Mouse (Mus musculus) neural tube, embryonic 13.5 days (tissue): Measurements from ENCODE around the gene Wsb1. TPM values are rescaled to one million over a fixed set of nuclear protein-coding genes. Genes with fewer than 3 reads are reported as not detected.

Experiments
- ATAC-seq: fragments of 200-750 bp; cut with Nextera tagmentation; 2 replicates; pipeline ENCODE4 v1.8.0; 2017; ENCODE audit warnings: low read depth, mild to moderate bottlenecking, moderate TSS enrichment, moderate library complexity
- H3K27ac ChIP-seq: fragments of 300-500 bp; sonication (generic); replicated peaks from 2 replicates; pipeline ENCODE4 v1.5.1; 2015; ENCODE audit warnings: moderate library complexity, mild to moderate bottlenecking, inconsistent platforms
- H3K27me3 ChIP-seq: fragments of 300-500 bp; sonication (generic); 2 replicates; pipeline ENCODE4 v1.6.1; 2015; ENCODE audit warnings: mild to moderate bottlenecking, inconsistent platforms
- H3K36me3 ChIP-seq: fragments of 300-500 bp; sonication (generic); 2 replicates; pipeline ENCODE4 v1.6.1; 2015; ENCODE audit warnings: mild to moderate bottlenecking, inconsistent platforms
- H3K4me1 ChIP-seq: fragments of 300-500 bp; sonication (generic); replicated peaks from 2 replicates; pipeline ENCODE4 v1.6.1; 2015; ENCODE audit warnings: inconsistent platforms
- H3K4me2 ChIP-seq: fragments of 300-500 bp; sonication (generic); 2 replicates; pipeline ENCODE4 v1.6.1; 2015; ENCODE audit warnings: inconsistent platforms, mild to moderate bottlenecking, moderate library complexity
- H3K4me3 ChIP-seq: fragments of 300-500 bp; sonication (generic); 2 replicates; pipeline ENCODE4 v1.5.1; 2015; ENCODE audit warnings: mild to moderate bottlenecking, inconsistent platforms
- H3K9ac ChIP-seq: fragments of 300-500 bp; sonication (generic); 2 replicates; pipeline ENCODE4 v1.6.1; 2015; ENCODE audit warnings: moderate library complexity, mild to moderate bottlenecking, inconsistent platforms
- H3K9me3 ChIP-seq: fragments of 300-500 bp; sonication (generic); 2 replicates; pipeline ENCODE4 v1.6.1; 2016; ENCODE audit warnings: inconsistent platforms
- WGBS: fragments of 180-500 bp; shearing (Covaris S2); methylation state at CpG from one replicate; pipeline ENCODE4 v1.1.7; 2015; 5-methylcytosine and 5-hydroxymethylcytosine counted together
- polyA plus RNA-seq: library from polyadenylated mRNA; unstranded; fragments of >200 nt; fragmentation: Nextera tagmentation; extraction: Ambion mirVana; gene quantifications from 2 replicates; pipeline ENCODE4 v1.2.1, GENCODE M21; 2015

Gene Wsb1
- polyA plus RNA-seq, 1 experiment from 2014 or later, result 492 TPM

DNA sequence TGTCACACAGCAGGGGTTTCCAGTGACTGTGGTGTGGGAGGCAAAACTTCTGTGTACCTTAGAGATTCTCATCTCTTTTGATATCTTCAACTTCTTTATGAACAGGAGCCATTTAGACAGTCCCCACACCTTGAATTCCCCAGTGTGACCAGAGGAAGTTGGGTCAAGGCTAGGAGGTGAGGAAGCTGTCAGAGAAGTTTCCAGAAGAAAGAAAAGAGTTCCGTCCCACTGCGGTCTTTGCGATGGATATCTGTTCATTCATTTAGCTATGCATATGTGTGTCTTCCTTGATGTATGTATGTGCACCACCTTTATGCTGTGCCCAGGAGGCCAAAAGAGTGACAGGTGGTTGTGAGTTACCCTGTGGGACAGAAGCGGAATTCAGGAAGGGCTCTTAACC is 46.0 kb downstream of the Wsb1 start:
- Histone ChIP-seq H3K9ac (no peak overlapping the region), H3K9me3 (no peaks in the 10 kb centered on the region), H3K27ac (no peak overlapping the region), H3K36me3 (no peaks in the 10 kb centered on the region), H3K4me2 (no peak overlapping the region), H3K4me1 (no peaks in the 10 kb centered on the region), H3K27me3 (no peaks in the 10 kb centered on the region), H3K4me3 (no peak overlapping the region)
- WGBS, result 94% methylated on average over 4 of the region's 4 CpGs
- no peak for ATAC-seq

- no peak for ATAC-seq
- Histone ChIP-seq H3K4me1 (no peaks in the 10 kb centered on the region), H3K27ac (no peak overlapping the region), H3K4me3 (no peak overlapping the region), H3K9me3 (no peaks in the 10 kb centered on the region), H3K4me2 (no peak overlapping the region), H3K36me3 (no peaks in the 10 kb centered on the region), H3K9ac (no peak overlapping the region), H3K27me3 (no peaks in the 10 kb centered on the region)
- 84% methylated on average over 10 of the region's 10 CpGs for WGBS
These were observed 46.8 kb downstream of the Wsb1 start for GRCm38 (mm10) chr11:79207691-79208090.

- Histone ChIP-seq H3K27ac (no peak overlapping the region), H3K4me2 (no peak overlapping the region), H3K9ac (no peak overlapping the region), H3K36me3 (no peaks in the 10 kb centered on the region), H3K27me3 (no peaks in the 10 kb centered on the region), H3K9me3 (no peaks in the 10 kb centered on the region), H3K4me1 (0 out of 2 replicates have a peak, but pooled peaks cover 5% of the 10 kb centered on the region), H3K4me3 (no peak overlapping the region)
- ATAC-seq, result no peak
- WGBS, result 76% methylated on average over 3 of the region's 3 CpGs
These were observed 50.0 kb downstream of the Wsb1 start for GRCm38 (mm10) chr11:79204444-79204843.

- Histone ChIP-seq H3K9me3 (no peaks in the 10 kb centered on the region), H3K9ac (no peak overlapping the region), H3K27me3 (no peaks in the 10 kb centered on the region), H3K4me1 (0 out of 2 replicates have a peak, but pooled peaks cover 5% of the 10 kb centered on the region), H3K27ac (no peak overlapping the region), H3K36me3 (no peaks in the 10 kb centered on the region), H3K4me3 (no peak overlapping the region), H3K4me2 (no peak overlapping the region)
- 52% methylated on average over 7 of the region's 7 CpGs for WGBS
- no peak for ATAC-seq
These were observed 54.0 kb downstream of the Wsb1 start for GRCm38 (mm10) chr11:79200502-79200901.

DNA sequence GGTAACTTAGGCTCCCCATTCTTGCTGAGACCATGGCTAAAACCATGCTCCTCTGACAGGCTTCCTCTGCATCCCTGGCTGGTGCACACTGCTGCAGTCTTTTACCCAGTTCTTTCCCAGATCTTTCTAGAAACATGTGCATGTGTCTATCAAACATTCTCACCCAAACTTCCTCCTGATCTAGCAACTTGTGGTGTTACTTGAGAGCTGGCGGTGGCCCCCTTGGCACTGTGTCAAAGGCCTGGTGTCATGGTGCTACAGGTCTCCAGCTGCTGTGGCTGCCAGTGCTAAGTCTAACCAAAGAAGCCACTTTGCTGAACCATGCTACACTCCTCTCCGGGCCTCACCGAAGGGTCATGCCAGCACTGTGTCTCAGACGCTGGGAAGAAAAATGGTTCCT is 55.9 kb downstream of the Wsb1 start:
- WGBS, result 91% methylated on average over 4 of the region's 4 CpGs
- H3K27me3 ChIP-seq, result no peaks in the 10 kb centered on the region
- no peak overlapping the region for H3K4me3 ChIP-seq
- 0 out of 2 replicates have a peak, but pooled peaks cover 5% of the 10 kb centered on the region for H3K4me1 ChIP-seq
- no peak overlapping the region for H3K27ac ChIP-seq
- no peak for ATAC-seq
- H3K9me3 ChIP-seq, result no peaks in the 10 kb centered on the region
- H3K9ac ChIP-seq, result no peak overlapping the region
- no peaks in the 10 kb centered on the region for H3K36me3 ChIP-seq
- H3K4me2 ChIP-seq, result no peak overlapping the region

GRCm38 (mm10) chr11:79197846-79198235 is 56.6 kb downstream of the Wsb1 start:
- H3K27ac ChIP-seq, result no peak overlapping the region
- no peaks in the 10 kb centered on the region for H3K36me3 ChIP-seq
- no peak overlapping the region for H3K4me2 ChIP-seq
- 79% methylated on average over 6 of the region's 6 CpGs for WGBS
- no peaks in the 10 kb centered on the region for H3K27me3 ChIP-seq
- no peak overlapping the region for H3K4me3 ChIP-seq
- no peak for ATAC-seq
- H3K9me3 ChIP-seq, result no peaks in the 10 kb centered on the region
- 0 out of 2 replicates have a peak, but pooled peaks cover 5% of the 10 kb centered on the region for H3K4me1 ChIP-seq
- H3K9ac ChIP-seq, result no peak overlapping the region

DNA sequence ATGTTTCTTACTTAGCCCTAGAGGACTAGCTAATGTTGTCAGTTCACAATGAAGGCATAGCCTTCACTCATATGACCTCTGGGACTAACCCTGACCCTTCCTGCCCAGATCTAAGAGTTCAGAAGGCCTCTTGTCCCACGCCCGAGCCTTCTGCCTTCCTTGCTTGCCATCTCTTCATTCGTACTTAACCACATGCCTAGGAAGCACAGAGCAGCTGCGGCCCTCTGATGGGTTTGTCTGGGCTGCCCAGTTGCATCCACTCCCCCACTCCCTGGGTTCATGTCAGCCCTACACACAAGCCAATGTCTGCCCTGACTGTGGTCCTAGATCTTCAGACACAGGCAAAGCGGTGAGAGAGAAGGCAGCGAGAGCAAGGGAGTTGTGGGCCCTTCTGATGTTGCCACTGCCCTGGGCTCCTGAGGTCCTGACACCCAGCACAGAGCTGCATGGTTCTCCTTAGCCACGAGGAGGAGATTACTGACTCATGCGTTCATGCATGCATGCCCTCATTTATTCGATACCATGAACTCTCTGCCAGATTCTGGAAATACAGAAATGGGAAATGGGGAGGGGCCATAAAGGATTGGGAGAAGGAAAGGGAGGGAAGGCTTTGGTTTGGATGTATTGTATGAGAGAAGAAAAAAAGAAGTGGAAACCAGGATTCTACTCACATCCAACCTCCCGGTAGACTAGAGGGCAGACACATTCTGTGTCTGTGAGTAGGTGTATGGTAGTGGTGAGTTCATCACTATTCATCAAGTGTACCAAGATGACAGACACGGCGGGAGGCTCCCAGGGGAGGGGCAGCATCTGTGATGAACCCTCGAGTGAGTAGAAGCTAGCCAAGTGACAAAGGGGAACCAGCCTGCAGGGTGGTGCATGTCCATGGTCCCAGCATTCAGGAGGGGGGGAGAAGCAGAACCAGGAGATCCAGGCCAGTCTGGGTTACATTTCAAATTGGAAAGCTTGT is 57.3 kb downstream of the Wsb1 start:
- H3K4me2 ChIP-seq, result no peak overlapping the region
- no peak for ATAC-seq
- H3K4me1 ChIP-seq, result 0 out of 2 replicates have a peak, but pooled peaks cover 5% of the 10 kb centered on the region
- H3K27ac ChIP-seq, result no peak overlapping the region
- no peak overlapping the region for H3K4me3 ChIP-seq
- H3K36me3 ChIP-seq, result no peaks in the 10 kb centered on the region
- H3K9me3 ChIP-seq, result no peaks in the 10 kb centered on the region
- no peak overlapping the region for H3K9ac ChIP-seq
- H3K27me3 ChIP-seq, result no peaks in the 10 kb centered on the region
- 75% methylated on average over 13 of the region's 13 CpGs for WGBS

DNA sequence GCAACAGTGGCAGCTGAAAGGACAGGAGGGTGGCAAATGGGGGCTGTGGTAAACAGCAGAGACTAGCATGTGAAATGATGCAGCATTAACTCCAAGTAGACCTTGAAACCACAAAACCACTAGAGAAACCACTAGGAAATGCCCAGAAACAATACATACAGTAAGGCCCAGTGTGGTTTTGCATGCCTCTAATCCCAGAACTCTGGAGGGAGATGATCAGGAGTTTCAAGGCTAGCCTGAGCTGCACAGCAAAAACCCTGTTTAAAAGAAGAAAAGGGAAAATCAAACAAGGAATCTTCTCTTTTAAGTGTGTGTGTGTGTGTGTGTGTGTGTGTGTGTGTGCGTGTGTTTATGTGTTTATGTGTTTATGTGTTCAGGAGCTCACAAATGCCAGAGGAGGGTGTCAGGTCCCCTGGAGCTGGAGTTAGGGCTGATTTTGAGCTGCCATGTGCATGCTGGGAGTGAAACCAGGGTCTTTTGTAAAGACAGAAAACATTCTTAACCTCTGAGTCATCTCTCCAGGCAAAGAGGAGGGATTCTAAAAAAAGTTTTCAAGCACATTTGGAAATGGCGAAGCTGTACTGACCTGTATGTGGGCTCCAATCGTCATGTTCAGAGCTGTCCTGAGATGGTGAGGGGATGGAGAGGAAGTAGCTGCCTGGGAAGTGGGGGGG is 58.1 kb downstream of the Wsb1 start:
- Histone ChIP-seq H3K9ac (no peak overlapping the region), H3K4me2 (no peak overlapping the region), H3K4me3 (no peak overlapping the region), H3K4me1 (0 out of 2 replicates have a peak, but pooled peaks cover 5% of the 10 kb centered on the region), H3K27ac (no peak overlapping the region), H3K36me3 (no peaks in the 10 kb centered on the region), H3K27me3 (no peaks in the 10 kb centered on the region), H3K9me3 (no peaks in the 10 kb centered on the region)
- no peak for ATAC-seq
- whole genome bisulfite sequencing, result 72% methylated on average over 3 of the region's 3 CpGs

DNA sequence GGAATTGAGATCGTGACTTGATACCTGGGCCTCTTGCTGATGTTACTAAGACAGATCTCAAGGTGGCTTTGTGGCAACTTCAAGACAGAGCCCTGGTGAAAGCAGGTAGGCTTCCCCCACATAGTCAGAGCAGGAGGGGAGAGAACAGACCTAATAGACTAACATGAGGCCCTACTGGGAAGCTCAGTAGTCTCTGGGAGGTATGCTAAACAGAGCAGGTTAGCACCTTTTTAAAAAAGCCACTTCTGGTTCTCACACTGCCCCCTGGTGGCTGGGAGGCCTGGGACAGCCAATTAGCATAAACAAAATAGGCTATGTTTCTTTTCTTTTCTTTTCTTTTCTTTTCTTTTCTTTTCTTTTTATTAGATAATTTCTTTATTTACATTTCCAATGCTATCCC is 62.3 kb downstream of the Wsb1 start:
- 94% methylated on average over 1 of the region's 1 CpGs for WGBS
- H3K27me3 ChIP-seq, result no peaks in the 10 kb centered on the region
- no peaks in the 10 kb centered on the region for H3K36me3 ChIP-seq
- H3K27ac ChIP-seq, result no peak overlapping the region
- no peak overlapping the region for H3K4me2 ChIP-seq
- ATAC-seq, result no peak
- no peaks in the 10 kb centered on the region for H3K4me1 ChIP-seq
- H3K4me3 ChIP-seq, result no peak overlapping the region
- no peak overlapping the region for H3K9ac ChIP-seq
- H3K9me3 ChIP-seq, result no peaks in the 10 kb centered on the region

DNA sequence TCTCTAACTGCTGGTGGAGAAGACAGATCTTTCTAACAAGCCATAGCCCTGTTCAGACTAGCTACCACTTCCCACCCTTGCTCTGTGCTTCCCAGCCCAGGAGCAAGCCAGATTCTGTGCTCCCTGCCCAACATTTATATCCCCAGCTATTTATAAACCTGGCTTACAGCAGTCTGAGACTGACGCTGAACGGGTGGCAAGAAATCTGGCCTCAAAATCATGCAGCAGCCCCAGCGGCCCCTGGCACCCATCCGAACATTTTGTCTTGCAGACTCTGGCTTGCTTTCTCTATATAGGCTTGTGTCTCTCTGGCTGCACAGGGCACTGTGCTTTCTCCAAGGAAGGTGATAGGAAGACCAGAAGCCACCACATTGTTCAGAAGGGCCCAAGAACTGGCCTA is 63.3 kb downstream of the Wsb1 start:
- 92% methylated on average over 4 of the region's 4 CpGs for WGBS
- Histone ChIP-seq H3K9me3 (no peaks in the 10 kb centered on the region), H3K4me1 (no peaks in the 10 kb centered on the region), H3K4me2 (no peak overlapping the region), H3K9ac (no peak overlapping the region), H3K4me3 (no peak overlapping the region), H3K27me3 (no peaks in the 10 kb centered on the region), H3K36me3 (no peaks in the 10 kb centered on the region), H3K27ac (no peak overlapping the region)
- no peak for ATAC-seq

DNA sequence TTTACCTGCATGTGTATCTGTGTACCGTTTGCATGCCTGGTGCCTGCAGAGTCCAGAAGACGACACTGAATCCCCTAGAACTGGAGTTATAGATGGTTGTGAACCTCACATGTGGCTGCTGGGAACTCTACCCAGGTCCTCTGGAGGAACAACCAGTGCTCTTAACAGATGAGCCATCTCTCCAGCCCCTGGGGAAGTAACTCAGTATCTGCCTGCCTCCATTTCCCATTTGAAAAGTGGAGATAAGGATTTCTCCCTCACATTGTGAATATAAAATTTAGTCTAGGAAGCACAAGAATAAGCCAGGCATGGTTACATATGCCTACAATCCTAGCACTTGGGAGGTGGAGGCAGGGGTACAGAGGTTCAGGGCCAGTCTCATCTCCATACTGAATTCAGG is 64.2 kb downstream of the Wsb1 start:
- no peak for ATAC-seq
- Histone ChIP-seq H3K27me3 (no peaks in the 10 kb centered on the region), H3K4me2 (no peak overlapping the region)

More for the DNA sequence above, 64.2 kb downstream of the Wsb1 start:
- no peak overlapping the region for H3K9ac ChIP-seq
- H3K36me3 ChIP-seq, result no peaks in the 10 kb centered on the region
- no peaks in the 10 kb centered on the region for H3K4me1 ChIP-seq
- 90% methylated on average over 2 of the region's 2 CpGs for WGBS
- no peak overlapping the region for H3K27ac ChIP-seq
- no peaks in the 10 kb centered on the region for H3K9me3 ChIP-seq
- H3K4me3 ChIP-seq, result no peak overlapping the region
